Mouse (Mus musculus) CH12F3 (cell line): ENCODE data around the gene Cks1b.

Experiments
- in situ Hi-C: fragments of 300-500 bp; cut with MboI; formaldehyde crosslinking; loops from 2 replicates; pipeline ENCODE4 v1.14.3; 2020; ENCODE audit warnings: low sequenced_read_pairs

Gene Cks1b

DNA sequence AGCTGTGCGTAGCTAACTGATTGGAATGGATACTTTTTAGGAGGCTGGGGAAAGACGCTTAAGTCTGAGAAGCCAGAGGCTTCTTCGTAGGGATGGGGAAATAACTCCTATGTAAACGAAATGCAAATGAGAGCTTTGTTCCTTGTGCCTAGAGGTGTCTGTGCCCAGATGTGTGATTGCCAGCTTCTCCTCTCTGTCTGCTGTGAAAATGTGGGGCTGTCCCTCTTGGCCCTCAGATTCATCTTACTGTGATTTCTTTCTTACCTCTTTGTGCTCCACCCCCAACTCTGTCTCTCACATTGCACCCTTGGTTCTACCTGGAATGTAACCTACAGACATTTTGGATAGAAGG is 21.6 kb downstream of the Cks1b start:
- in situ Hi-C loops = no loop called here

DNA sequence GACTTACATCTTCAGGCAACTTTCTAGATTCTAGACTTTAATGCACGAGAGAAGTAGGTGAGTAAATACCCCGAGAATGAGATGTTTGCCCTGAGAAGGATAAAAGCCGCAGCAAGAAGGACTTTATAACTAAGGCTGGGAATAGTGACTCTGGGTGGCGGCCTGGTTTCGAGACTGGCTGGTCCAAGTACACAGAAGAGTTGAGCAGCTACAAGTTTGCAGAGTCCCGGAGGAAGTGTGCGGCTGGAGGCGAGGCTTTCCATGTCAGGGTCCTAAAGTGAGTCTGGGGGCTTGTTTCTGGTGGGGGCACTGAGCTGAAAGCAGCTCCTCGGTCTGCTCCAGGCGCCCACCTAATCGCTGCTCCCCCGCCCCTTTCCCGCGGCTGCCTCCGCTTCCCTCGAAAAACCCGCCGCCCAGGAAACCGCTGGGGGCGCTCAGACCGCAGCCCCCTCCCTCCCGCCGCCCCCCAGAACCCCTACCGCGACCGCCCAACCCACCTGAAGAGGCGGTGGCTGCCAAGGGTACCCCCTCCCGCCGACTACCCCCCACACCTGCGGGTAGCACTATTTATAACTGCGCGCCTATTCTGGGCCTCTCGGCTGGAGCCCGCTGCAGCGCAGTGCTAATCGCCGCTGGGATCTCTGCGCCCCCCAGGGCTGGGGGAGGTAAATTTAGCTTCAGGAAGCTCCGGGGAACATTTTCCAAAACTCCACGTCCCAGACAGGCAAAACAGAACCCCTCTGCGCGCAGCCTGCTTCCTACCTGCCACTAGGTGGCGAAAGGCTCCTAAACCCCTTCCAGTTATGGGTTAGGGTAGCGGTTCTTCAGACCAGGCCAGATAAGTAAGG is 22.2 kb downstream of the Cks1b start:
- in situ Hi-C loops = no loop called here

DNA sequence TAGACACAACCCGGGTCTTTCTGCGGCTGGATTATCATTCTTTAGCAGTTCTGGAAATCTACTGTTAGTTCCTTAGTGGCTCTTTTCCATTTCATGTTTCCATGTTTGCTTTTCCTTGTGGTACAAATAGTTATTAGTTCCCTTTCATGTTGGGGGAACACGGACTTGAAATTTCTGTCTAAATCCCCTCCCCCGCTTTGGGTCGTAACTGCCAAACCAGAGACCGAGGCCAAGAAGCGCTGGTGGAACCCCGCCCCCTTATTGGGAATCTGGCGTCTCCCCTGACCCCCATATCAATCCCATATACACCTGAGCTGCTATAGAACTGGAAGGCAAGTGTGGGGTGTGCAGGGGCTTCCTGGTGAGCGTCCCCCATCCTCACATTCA is 22.8 kb downstream of the Cks1b start:
- in situ Hi-C loops = no loop called here

DNA sequence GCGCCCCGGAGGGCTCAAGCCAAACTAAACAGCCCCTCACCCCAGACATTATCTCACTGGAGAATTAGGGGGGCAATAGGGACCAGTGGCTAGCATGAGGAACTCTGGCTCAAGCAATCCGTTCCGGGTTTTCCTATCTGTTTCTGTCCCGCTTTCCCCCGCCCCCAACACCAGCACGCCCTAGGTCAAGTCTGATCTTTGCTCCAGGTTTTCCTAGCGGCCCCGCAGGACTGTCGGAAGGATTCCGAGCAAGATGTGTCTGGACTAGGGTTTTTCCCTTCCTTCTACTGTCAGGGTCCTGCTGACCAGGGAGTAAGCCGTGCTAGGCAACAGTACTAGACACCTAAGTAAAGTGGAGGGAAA is 23.3 kb downstream of the Cks1b start:
- in situ Hi-C loops = no loop called here

DNA sequence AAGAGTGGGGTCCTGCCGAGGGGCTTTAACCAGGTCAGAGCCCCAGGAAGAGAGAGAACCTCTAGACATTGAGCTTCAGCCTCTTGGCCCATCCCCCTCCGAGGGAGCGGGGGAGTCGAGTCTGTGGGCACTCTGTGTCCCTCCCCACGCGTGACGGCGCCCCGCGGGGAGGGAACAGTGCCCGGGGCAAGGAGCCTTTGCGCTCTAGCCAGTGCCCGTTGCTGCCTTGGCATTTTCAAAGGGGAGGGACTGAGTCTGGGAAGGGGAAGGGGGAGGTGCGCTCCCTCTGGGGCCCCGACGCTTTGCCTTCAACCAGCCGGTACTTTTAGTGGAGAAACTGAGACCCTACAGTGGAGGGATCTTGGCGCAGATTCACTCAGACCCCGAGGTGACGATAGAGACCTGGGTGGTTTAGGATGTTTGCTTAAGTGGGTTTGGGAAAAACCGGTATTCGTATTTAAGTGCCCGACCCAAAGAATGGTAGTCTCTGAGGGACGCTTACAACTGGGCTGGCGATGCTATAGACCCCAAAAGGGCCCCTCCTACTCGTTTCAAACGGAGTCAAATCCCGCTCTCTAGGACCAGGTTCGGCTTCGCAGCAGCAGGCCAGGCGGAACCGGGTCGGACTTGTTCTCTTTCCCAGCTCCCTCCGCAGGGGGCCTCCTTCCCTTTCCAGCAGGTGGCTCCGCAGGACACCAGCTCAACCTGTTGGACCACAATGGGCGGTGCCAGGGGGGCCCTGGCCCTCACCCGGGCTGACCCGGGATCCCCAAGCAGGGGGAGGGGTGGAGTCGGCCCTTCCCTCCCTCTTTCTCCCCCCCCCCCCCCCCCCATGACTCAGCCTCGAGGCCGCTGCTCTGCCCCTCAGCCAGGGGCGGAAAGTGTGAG is 23.9 kb downstream of the Cks1b start, which contains the start of gene Zbtb7b:
Zbtb7b (minus strand) TSS at position 771 of the 888 bp plus-strand sequence.
- in situ Hi-C loops = no loop called here

DNA sequence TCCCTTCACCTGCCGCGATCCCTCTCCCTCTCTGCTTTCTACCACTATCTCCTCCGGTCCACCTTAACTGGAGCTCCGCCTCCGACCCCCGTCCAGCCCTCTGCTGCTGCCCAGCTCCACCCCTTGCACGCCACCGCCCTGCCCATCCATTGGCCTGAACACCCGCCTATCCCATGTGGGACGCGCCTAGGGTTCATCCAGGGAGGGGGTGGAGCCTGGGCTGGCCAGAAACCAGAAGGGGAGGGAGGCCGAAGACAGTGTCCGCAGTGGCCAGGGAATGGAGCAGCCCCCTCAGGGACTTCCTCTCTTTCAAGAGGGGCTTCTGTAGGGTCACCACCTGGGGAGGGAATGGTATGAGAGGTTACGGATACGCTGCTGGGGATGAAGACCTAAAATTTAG is 24.6 kb downstream of the Cks1b start:
- in situ Hi-C loops = no loop called here

DNA sequence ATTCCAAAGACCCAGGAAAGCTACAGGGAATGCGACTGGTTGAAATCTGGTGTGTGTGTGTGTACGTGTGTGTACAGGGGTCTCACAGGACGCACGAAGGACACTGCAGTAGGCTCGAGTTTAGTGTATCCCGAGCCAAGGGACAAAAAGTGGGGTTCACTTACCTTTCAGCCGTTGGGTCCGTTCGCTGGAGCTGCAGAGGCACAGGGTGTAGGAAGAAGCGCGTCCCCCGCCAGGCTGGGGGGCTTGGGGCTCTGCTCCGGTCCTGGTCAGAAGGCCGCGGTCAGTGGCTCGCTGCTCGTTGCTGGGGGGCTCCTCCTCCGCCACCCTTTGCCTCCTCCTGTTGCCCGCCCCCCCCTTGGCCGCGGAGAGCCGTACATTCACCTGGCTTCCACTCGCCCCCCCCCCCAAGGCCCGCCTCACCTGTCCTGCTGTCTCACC is 25.3 kb downstream of the Cks1b start:
- in situ Hi-C loops = no loop called here

DNA sequence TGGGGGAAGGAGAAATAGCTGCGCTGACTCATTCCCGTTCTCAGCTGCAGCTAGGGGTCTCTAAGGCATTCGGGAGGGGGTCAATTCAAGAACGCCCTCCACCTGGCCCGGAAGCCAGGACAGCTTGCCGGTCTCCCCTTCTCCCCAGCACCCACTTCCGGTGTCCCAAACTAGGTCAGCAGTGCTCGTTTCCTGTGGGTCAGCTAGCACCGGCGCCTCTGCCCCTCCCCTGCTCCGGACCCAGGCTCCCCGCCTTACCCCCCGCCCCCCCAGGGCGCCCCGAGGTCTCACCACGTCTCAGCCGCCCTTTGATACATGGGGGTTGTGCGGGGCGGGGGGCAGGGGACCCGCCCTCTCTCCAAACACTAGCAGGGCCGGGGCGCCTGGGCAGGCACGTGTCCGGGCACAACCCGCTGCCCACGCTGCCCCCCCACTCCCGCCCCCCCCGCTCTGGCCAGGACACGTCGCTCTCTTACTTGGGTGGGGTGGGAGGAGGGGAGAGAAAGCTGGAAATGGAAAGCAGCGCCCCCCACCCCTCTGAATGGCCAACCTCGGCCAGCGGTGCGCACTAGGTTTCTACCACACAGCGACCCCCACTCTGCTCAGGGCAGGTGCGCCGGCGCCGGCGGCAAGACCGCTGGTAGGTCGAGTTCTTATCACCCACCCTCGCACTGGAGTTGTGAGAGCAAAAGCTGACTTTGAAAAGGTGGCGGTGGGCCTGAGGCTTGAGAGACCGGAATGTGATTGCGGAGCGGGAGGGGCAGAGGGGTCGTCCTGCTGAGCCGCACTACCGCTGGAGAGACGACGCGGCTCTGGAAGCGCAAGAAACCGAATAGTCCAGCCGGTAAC is 26.3 kb downstream of the Cks1b start:
- in situ Hi-C loops = no loop called here

DNA sequence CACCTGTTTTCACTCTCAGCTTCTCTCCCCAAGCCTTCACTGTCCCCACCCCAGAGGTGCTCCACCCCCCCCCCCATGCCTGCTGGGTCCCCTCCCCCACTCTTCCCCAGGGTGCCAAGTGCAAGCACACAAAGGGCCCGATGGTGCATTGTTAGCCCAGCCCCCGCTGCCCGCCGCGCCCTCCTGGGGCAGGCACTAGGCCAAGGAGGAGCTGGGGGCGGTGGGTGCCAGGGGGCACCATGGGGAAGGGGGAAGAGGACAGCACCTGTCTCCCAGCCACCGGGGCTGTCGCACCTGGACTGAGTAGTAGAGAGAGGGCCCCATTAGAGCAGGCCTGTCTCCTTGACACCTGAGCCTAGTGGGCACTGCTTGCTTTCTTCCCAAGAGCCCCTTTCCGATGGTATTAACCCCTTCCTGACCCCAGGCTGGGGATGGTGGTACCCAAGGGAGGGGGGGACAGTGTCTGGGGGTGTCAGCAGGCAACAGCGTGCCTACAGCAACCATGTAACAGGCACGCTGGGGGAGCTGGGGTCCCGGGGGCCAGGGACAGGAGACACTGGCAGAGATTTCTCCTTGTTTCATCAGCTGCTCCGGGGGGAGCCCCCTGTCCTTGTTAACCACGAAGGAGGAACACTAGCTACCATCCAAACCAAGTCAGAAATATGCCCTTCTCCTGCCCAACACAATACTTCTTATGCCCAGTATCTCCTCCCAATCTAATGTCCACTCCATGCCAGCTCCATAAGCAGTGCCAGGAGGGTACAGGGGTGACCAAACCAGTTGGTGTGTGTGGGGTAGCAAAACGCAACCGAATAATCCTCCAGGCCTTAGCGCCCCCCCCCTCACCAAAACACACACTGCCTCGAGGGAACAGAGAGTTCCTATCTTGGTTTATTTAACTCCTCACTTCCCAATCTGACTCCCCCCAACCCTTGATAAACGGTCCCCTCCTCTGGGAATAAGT is 27.2 kb downstream of the Cks1b start:
- in situ Hi-C loops = no loop called here

DNA sequence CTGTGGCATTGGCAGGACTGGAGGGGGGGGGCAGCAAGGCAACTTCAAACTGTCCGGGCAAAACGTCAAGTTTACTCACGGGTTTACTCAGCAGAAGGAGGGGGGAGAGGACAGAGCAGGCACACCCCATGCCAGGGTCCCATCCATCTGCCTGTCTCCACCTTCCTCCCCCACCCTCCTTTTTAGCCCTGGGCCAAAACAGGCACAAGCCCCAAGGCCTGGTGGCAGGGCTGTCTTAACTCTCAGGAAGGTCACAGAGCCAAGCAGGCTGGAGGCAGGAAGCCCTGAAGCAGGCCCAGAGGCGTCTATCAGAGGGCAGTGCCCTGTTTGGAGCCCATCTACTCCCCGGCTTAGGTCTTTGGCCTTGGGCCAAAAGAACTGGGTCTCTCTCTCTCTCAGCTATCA is 28.1 kb downstream of the Cks1b start:
- in situ Hi-C loops = no loop called here

DNA sequence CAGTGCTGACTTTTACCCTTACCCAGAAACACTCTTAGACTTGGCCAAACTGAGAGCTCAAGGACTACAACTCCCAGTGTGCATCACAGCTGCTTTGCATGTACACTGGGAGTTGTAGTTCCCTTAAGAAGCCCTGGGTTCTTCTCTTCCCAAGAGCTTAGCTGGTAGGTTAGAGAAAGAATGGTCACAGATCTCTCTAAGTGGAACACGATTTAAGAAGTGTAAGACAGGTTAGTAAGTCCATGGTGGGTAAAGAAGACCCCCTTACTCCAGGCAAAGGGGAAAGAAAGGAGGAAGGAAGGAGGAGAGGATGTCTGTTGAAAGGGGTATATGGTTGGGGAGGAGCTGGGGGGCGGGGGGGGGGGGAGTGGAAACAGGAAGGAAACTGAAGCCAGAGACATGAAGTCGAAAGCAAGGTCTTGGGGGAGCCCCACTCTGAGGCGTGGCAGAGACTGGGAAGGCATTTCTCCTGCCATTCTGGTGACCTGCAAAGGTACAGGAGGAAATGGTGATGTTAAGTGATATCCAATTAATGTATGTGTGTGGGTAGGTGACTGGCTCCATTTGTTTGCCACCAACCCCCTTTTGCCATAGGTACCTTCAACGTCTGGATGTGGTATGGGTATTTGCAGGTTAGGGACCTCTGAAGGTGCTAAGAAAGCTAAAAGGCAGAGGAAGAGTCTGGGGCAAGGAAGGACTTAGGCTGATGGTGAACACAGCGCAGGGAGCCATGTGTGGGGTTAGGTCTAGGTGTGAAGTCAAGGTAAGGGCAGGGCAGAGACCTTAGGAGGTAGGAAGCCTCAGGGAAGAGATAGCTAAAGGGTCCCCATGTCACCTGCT is 29.1 kb downstream of the Cks1b start:
- in situ Hi-C loops = no loop called here

DNA sequence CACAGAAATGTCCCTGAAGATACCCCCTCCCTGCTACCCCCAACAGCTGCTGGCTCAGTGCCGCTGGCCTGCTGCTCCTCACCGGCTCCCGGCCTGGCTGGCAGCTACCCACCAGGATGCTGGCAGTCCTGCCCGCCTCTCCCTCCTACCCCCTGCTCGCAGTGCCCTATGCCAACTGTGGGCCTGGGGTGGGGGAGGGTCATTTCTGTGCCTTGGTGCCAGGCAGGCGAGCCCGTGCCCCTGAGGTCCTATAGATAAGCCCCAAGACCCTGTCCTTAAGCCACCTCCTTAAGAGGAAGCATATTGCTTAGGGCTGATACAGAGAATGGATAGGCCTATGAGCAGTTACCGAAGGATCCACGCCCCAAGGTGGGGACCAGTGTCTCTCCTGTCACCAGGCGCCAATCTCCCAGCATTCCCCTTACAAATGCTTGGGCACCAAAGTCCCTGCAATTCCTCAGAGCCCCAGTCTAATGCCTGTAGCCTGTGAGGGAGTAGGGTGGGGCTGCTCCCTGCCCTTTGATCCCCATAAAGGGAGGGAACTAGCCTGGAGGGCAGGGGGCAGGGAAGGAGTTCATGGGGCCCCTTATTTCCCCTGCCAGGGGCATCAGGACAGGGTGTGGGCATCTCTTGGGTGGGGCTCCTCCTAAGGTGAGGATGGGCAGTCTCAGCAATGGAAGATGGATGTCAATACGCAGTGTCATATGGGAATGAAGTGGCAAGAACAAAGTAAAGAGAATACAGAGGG is 29.9 kb downstream of the Cks1b start:
- in situ Hi-C loops = no loop called here

DNA sequence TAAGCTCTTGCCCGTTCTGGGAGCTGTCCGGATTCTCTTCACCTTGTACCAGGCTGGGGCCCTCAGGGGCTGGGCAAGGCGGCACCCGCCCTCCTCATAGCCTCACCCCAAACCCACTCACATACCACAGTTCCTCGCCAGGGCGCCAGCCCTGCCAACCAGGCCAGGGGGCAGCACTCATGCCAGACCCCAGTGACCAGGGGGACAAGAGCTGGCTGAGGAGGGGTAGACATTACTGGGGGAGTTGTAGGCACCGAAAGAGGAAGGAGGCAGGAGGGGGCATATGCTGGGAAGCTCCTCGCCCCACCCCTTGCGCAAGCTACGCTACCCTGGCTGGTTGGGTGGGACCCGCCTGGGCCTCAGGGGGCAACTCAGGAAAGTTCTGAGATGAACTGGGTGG is 30.6 kb downstream of the Cks1b start:
- in situ Hi-C loops = no loop called here

DNA sequence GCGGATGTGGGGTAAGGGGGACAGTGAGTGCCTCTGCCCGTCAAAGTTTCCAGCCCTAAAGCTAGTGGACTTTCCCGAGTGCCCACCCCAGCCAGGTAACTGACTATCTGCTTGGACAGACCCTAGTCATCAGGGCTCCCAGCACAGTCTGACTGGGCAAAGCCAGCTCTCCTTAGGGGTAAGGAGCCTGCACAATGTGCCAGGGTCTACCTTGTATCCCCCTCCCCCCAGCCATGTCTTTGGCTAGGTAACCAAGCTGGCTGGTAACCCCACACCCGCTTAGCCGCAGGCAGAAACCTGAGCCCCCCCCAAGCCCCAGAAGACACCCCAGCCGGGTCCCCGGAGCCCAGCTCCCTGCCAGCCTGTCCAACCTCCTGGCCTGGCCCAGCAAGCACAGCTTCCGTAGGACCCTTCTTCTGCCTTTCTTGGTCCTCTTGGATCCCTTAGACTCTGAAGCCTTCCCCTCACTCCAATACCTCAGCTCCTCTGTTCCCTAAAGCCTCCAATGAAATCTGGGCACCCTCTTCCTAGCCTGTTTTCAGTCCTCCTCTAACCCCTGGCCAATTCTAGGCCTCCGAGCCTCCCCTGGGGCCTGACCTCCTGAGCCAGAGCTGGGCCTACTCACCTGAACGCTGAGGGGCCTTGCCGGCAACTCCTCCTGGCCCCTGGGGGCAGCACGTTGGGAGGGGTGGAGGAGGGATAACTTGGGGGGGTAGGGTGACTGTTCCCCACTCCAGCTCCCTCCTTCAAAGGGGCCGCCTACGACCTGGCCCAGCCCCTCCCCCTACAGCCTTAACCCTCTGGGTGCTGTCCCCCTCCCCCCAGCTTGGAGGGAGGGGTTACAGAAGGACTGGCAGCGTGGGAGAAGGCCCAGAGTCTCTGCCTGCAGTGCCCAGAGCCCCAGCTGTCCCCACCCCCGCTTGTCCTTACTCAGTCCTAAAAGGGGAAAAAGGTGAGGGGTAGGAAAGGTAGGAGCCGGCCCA is 31.5 kb downstream of the Cks1b start:
- in situ Hi-C loops = no loop called here

DNA sequence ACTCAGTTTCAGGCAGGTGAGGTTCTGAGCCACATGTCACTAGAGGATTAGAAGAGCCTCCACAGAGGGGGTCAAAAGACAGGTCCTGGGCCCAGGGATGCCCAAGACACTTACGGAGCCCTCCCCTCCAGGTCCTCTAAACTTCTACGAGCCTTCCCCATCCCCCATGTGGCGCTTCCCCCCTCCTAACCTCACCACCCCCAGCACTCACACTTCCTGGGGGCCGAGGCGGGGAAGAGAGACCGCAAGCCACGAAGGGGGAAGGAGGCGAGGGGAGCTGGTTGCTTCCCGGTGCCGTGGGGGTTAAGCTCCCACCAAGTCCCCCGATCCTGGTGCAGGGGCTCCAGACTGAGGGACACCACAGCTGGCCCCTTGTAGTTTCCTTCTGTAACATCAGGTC is 32.7 kb downstream of the Cks1b start:
- in situ Hi-C loops = no loop called here

DNA sequence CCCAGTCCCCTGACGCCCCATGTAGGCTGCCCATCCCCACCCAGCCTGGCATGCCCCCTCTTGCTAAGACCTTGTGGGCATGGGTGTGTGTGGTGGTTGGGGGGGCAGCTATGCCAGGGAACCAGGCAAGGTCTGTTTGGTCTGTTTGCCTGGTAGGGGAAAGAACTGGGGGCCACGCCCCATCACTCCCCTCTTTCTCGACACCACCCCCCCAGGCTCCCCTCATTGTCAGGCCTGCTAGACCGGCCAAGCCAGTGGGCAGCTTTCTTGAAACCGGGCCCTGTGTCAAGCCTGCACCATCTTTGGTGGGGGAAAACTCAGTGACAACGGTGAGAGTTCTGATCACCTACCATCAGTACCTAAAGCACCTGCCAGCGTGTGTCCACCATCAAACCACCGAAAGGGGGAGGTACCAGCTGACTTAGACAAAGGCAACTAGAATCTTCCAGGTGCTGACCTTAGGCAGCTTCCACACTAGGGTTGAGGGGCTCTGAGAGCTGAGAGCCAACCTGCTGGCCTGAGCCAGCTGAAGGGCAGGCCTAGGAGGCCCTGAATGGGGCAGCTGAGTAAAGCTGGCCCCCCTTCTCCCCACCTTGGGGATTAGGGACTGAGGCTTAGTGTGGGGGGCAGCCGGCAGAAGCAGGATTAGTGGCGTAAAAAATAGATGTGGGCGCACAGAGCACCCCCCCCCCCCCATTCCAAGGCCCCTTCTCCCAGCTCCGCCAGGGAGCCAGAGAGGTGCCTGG is 33.7 kb downstream of the Cks1b start:
- in situ Hi-C loops = no loop called here
